Mouse (Mus musculus): ENCODE results near the gene Shf.

Shf gene

DNA sequence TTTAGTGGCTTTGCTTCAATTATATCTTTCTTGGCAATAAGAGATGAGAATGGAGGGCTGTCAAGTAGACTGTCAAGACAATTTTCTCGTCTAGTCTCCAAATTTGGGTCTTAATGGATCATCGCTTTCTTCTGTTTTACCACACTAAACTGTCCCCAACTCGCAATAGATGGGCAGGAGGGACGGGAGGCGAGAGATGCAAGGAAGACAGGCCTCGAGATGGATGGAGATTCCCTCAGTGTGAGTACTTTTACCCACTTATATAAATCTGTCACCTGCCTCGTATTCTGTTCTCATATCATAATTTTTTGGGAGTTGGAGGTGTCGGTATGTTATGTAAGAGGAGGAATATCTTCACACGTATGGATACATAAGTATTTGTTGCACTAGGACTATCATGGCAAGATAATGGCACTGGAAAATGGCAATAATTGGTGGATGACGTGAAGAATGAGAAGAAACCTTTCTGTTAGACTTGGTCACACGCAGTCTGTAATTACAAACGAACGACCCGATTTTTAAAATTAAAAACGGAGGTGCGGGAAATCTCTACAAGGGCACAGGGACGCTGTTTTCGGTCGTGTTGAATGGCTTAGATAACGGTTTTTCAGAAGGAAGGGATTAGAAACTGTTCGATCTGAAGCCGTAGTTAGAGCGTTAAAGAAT is 5.8 kb upstream of the Shf start:
- no peak for TF ChIP-seq GATA4 (IDR thresholded peaks at IDR 0.05; ENCODE audit: insufficient replicate concordance, low read length)

DNA sequence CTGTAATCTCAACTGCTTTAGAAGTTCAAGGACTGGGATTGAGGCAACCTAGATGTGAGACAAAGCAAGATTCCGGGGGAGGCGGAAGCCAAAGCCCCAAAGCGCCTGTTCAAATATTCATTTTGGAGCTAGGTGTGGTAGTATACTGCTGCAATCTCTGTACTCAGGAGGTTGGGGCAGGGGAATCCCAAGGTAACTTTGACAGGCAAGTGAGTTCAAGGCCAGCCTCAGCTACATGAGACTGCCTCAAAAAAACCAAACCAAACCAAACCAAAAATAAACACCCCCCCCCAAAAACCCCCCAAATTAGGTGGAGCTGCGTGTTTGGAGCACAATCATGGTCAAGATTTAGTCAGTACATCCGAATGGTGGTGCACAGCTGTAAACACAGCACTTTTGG is 5.0 kb upstream of the Shf start:
- no peak for TF ChIP-seq GATA4 (IDR thresholded peaks at IDR 0.05; ENCODE audit: insufficient replicate concordance, low read length)

DNA sequence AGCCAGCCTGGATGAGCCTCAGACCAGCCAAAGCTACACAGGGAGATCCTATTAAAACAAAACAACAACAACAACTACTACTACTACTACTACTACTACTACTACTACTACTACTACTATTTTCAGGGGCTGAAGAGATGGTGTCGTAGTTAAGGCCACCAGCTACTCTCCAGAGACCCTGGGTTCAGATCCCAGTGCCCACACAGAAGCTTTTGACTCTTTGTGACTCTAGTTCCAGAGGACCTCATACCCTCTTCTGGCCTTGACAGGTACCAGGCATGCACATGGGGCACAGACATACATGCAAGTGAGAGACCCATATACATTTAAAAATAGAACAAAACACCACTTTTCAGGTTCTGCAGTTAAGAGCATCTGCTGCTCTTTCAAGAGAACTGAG is 3.6 kb upstream of the Shf start:
- no peak for TF ChIP-seq GATA4 (IDR thresholded peaks at IDR 0.05; ENCODE audit: insufficient replicate concordance, low read length)

DNA sequence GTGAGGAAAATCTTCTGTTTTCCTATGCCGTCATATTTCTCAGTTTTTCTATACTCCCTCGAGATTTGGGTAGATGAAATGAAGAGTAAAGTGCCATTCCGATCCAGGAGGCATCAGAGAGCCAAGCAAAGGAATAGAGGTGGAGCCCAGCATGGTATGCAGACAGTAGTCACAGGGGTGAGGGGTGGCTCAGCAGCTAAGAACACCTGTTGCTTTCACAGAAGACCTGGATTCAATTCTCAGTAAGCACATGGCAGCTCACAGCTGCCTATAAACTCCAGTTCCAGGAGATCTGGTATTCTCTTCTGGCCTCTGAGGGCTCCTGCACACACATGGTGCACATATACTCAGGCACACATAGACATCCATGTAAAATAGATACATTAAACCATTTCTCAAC is 3.1 kb upstream of the Shf start:
- no peak for TF ChIP-seq GATA4 (IDR thresholded peaks at IDR 0.05; ENCODE audit: insufficient replicate concordance, low read length)

DNA sequence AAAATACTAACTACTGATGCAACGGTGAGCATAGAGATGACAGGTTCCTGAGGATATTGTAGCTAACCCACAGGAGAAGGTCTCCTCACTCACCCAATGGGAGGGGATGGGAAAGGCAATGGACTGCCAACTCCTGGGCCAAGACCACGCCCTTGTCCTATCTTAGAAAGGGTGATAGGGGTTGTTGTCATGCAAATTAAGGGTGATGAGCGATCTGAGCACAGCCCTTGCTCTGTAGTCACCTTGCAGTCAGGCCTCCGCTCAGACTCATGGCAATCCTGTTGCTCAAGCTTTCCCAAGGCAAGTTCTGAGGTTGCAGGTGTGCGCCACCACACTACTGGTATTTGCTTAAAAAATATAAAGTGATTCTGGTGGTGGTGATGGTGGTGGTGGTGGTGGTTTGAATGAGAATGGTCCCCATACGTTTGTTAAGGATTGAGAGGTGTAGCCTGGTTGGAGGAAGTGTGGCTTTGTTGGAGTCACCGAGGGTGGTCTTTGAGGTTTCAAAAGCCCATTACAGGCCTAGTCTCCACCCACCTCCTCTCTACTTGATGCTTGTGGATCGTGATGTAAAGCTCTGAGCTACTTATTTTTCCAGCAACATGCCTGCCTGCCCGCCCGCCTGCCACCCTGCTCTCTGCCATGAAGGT is 1.3 kb upstream of the Shf start:
- no peak for TF ChIP-seq GATA4 (IDR thresholded peaks at IDR 0.05; ENCODE audit: insufficient replicate concordance, low read length)

DNA sequence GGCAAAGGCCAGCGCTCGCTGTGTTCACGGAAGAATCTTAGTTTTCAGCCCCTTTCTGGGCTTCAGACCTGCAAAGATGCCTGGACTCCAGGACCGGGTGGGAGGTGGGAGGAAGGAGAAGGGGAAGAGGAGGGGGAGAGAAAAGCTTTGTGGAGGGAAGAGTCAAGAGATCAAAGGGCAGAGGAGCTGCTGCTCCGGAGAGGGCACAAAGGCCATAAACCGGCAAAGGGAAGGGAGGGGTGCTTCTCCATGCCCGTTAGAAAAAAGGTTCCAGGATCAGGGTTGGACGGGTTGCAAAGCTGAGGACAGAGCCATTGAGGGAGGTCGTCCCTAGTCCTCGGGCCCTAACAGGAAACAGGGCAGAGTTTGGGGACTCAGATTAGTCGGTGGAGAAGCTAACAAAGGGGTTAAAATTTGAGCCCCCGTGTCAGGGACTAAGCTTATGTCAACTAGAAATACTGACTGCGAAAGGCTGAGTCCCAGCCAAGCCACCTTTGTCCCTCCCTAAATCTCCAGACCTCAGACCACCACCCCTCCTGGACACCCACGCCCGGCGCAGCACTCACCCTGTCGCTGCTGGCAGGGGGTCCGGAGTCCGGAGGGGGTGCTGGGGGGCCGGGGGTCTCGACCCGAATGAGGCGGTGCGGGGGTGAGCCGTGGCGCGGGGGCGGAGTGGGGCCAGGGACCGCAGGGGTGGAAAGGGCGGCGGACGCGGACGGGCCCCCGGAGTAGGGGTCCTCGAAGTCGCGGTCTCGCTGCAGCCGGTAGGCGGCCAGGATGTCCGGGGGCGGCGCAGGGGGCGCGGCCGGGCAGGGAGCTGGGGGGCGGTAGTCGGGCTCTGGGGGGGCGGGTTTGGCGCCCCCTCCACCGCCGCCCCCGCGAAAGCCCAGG is 636 bp downstream of the Shf start:
- no peak for TF ChIP-seq GATA4 (IDR thresholded peaks at IDR 0.05; ENCODE audit: insufficient replicate concordance, low read length)

DNA sequence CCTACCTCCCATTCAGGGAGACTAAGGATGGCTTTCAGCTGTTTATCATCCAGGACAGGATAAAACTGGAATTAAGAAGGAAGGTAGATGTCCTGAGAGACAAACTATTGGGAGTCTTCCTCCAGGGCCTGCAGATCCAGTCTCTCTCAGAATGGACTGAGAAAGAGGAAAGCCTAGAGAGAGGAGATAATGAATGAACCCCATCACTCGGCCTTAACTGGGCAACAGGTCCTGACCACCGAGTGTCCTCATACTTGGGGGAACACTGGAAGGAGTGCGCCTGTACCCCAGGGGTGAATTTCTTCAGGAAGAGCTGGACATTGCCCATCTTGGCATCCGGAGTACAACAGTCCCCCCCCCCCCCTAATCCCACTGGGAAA is 1.3 kb downstream of the Shf start:
- TF ChIP-seq GATA4 (IDR thresholded peaks at IDR 0.05; ENCODE audit: insufficient replicate concordance, low read length) = no peak

DNA sequence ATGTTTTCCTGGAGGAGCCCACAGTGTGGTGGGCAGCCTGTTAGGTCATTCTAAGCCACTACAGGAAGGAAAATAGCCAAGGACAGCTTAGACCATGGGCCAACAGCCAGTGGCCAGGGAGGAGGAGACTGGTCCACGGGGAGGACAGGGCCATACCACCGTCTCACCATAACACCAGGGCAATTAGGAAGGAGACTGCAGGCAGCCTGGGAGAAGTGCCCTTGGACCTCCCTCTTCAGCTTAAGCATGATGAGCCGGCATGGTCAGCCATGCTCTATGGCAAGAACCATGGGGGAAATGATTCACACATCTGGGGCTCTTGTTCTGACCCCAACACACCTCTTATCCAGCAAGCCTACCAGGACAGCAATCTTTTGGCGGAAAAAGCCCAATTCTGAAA is 1.8 kb downstream of the Shf start:
- TF ChIP-seq GATA4 (IDR thresholded peaks at IDR 0.05; ENCODE audit: insufficient replicate concordance, low read length) = no peak

DNA sequence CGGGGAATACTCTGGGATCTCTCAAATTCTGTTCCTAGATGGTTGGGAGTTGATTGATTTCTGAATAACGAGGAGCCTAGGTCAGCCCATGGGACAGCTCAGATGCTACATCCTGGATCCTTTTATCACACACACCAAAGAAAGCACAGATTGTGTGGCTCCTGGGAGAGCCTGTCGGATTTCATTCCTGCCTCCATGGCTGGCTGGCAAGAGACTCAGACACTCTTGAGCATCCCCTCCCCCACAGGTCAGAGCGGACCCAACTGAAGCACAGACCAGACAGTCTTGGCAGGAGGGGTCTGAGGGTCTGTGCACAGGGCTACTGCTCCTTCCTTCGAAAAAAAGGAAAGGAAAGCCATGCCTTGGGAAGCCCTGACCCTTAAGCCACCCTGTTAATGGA is 2.3 kb downstream of the Shf start:
- TF ChIP-seq GATA4 (IDR thresholded peaks at IDR 0.05; ENCODE audit: insufficient replicate concordance, low read length) = no peak

DNA sequence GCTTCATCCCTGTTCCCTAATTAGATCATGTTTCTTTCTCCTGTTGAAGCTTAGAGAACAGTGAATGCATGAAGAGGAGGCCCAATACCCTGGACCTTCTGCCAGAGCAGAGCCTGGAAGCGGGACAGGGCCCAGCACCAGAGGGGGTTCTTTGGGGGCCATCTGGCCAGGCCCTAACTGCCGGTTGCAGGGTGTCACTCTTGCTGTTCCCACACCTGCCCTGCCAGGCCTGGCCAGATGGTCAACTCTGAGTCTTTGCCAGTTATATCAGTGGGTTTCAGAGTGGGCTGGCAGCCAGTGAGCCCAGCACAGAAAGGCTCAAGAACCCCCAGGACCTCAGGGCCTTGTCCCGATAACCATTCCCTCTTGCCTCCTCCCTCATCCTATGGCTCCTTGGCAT is 2.9 kb downstream of the Shf start:
- TF ChIP-seq GATA4 (IDR thresholded peaks at IDR 0.05; ENCODE audit: insufficient replicate concordance, low read length) = no peak

DNA sequence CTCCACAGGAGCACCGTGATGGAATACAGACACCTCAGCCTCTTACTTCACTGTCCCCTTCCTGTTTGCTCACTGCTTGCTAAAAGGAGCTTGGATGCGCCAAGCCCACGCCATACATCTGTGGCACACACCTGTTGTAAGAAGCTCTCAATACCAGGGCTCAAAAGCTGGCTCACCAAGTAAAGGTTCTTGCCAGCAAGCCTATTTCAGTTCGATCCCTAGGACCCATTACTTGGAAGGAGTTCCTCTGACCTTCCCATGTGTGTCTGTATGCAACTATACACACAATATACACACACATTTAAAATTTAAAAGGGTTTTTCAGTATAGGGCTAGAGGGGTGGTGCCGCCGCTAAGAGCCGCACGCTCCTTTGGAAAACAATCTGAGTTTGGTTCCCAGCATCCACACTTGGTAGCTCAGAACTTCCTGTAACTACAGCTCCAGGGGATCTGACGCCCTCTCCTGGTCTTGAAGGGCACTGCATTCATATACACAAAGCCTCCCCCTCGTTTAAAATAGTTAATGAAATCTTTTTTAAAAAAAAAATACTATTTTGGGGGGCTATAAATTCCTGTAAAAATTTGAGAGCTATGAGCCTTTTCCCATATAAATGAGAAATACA is 3.6 kb downstream of the Shf start:
- no peak for TF ChIP-seq GATA4 (IDR thresholded peaks at IDR 0.05; ENCODE audit: insufficient replicate concordance, low read length)

DNA sequence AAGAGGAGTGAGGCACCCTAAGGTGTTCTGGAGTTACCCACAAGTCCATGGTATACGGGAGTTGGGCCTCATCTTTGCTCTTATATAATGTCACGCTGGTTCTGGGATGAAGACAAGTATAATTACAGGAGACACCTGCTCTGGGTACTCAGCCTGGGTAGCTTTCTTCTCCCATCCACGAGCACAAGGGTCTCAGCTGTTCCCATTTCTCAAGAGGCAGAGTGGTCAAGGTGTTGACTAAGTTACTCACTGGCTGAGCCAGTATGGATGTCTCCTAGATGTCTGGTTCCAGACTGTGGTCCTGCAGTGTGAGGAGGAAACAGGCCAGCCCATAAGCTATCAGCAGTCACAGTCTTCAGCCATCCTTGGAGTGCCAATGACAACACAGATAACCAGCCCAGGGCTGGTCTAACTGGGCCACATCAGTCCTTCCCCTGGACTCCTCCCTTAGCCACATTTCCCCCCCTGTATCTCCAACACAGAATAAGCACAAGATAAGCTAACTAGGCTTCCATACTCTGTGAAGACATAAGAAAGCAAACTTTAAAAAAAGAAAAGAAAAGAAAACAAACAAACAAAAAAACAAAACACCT is 4.5 kb downstream of the Shf start:
- TF ChIP-seq GATA4 (IDR thresholded peaks at IDR 0.05; ENCODE audit: insufficient replicate concordance, low read length) = no peak

DNA sequence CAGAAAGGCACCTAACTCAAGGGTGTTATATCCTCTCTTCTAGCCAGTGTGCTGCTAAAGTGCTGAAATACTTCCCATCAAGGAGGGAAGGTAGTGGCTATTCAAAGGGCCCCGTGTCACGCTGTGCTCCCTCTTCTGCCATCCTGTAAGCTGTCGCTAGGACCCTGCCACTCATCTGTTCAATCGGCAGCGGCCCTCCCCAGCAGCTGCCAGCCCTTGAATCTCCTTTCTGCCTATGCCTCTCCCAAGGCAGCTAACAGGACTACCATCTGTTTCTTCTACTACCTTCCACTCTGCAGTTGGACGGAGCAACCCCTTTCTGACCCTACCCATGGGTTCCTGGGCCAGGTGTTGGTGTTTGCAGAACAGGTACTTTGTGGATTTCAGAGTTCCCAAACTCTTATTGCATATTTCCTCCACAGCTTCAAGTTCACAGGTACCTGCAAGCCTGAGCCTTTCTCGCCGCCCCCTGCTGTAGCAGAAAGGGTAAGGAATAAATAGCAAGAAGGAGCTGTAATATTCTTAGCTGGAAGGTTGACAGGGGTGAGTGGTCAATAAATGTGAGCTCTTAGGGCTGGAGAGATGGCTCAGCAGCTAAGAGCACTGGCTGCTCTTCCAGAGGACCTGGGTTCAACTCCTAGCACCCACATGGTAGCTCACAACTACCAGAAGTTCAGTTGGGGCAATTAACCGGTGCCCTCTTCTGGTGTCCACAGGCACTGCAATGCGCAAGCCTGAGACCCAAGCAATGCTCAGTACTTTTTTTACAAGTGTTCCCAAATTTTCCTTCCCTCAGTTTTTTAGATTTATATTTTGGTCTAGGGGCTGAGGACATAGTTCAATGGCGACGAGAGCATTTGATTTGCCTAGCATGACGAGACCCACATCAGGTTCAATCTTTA is 6.1 kb downstream of the Shf start:
- TF ChIP-seq GATA4 (IDR thresholded peaks at IDR 0.05; ENCODE audit: insufficient replicate concordance, low read length) = no peak

DNA sequence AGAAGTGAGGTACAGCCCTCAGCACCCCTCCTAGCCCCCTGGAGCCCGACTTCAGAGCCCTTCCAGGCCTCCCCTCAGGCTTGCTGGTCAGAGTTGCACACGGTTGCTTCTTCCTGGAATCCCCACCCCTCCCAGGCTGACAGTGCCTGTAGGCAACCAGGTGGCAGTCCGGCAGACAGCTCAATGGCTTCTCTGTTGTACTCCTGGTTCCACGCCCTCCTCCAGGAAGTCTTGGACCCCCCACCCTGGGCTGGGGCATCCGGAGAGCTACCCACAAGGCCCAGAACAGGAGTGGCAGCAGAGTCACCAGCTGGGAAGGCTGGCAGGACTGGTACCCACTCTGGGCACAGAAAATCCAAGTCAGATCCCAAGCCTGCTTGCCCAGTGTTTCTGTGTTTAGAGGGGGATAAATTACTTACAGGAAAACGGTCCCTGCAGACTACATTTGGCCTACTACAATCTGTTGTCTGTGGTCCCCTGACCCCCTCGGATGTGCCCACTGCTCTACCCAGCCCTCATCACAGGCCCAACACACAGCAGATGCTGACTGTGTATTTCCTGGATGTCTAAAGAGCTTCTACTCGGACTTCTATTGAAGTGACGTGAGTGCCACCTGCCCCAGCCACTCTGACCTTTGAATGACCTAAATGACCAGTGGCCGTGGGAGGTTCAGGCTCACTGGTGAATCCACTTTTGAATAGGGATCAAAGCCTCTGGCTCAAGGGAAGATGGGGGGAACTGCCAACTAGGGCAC is 6.9 kb downstream of the Shf start:
- no peak for TF ChIP-seq GATA4 (IDR thresholded peaks at IDR 0.05; ENCODE audit: insufficient replicate concordance, low read length)

Measured in liver, adult (tissue).